Mouse (Mus musculus): ENCODE results near the gene Apip.

Gene Apip

GRCm38 (mm10) chr2:103073219-103073982 is at the start of gene Apip, which contains the start of gene Pdhx:
Apip (plus strand) TSS chr2:103073675.
Pdhx (minus strand) TSS chr2:103073513.
- in situ Hi-C loops (cut with MboI, MseI): no loop called here

- in situ Hi-C loops (cut with MboI, MseI): no loop called here
These were observed 35.6 kb upstream of the Apip start for GRCm38 (mm10) chr2:103037831-103038230.

GRCm38 (mm10) chr2:103040896-103041295 is 32.6 kb upstream of the Apip start:
- in situ Hi-C loops (cut with MboI, MseI): no loop called here

- in situ Hi-C loops (cut with MboI, MseI): no loop called here
These were observed 28.2 kb upstream of the Apip start for GRCm38 (mm10) chr2:103045286-103045685.

- in situ Hi-C loops (cut with MboI, MseI): no loop called here
These were observed 21.3 kb upstream of the Apip start for GRCm38 (mm10) chr2:103051937-103052893.

- in situ Hi-C loops (cut with MboI, MseI): no loop called here
These were observed 17.7 kb upstream of the Apip start for GRCm38 (mm10) chr2:103055820-103056219.

GRCm38 (mm10) chr2:103058266-103058665 is 15.2 kb upstream of the Apip start:
- in situ Hi-C loops (cut with MboI, MseI): no loop called here

GRCm38 (mm10) chr2:103062865-103063264 is 10.6 kb upstream of the Apip start:
- in situ Hi-C loops (cut with MboI, MseI): no loop called here

GRCm38 (mm10) chr2:103066683-103067551 is 6.6 kb upstream of the Apip start:
- in situ Hi-C loops (cut with MboI, MseI): no loop called here

- in situ Hi-C loops (cut with MboI, MseI): no loop called here
These were observed 5.8 kb upstream of the Apip start for GRCm38 (mm10) chr2:103067552-103068207.

GRCm38 (mm10) chr2:103068602-103069001 is 4.9 kb upstream of the Apip start:
- in situ Hi-C loops (cut with MboI, MseI): no loop called here

GRCm38 (mm10) chr2:103069752-103070405 is 3.6 kb upstream of the Apip start:
- in situ Hi-C loops (cut with MboI, MseI): no loop called here

- in situ Hi-C loops (cut with MboI, MseI): no loop called here
These were observed 2.9 kb upstream of the Apip start for GRCm38 (mm10) chr2:103070586-103070985.

- in situ Hi-C loops (cut with MboI, MseI): loop anchor here (10.0 kb wide), 1 partner anchor 406 kb away; no protein-coding TSS in a partner anchor
These were observed 7.6 kb downstream of the Apip start for GRCm38 (mm10) chr2:103081117-103081516.

GRCm38 (mm10) chr2:103081706-103082105 is 8.2 kb downstream of the Apip start:
- in situ Hi-C loops (cut with MboI, MseI): loop anchor here (10.0 kb wide), 1 partner anchor 407 kb away; no protein-coding TSS in a partner anchor

GRCm38 (mm10) chr2:103082853-103083252 is 9.4 kb downstream of the Apip start:
- in situ Hi-C loops (cut with MboI, MseI): loop anchor here (10.0 kb wide), 1 partner anchor 408 kb away; no protein-coding TSS in a partner anchor

- in situ Hi-C loops (cut with MboI, MseI): loop anchor here (10.0 kb wide), 1 partner anchor 410 kb away; no protein-coding TSS in a partner anchor
These were observed 11.0 kb downstream of the Apip start for GRCm38 (mm10) chr2:103084451-103084850.

- in situ Hi-C loops (cut with MboI, MseI): loop anchor here (5.0 to 10.0 kb wide), 2 partner anchors 262 to 411 kb away; no protein-coding TSS in a partner anchor
These were observed 12.2 kb downstream of the Apip start for GRCm38 (mm10) chr2:103085633-103086032.

- in situ Hi-C loops (cut with MboI, MseI): loop anchor here (5.0 to 10.0 kb wide), 2 partner anchors 261 to 412 kb away; no protein-coding TSS in a partner anchor
These were observed 13.0 kb downstream of the Apip start for GRCm38 (mm10) chr2:103086432-103086831.

GRCm38 (mm10) chr2:103088099-103088498 is 14.6 kb downstream of the Apip start:
- in situ Hi-C loops (cut with MboI, MseI): loop anchor here (5.0 to 10.0 kb wide), 2 partner anchors 259 to 413 kb away; no protein-coding TSS in a partner anchor
